In genomic region chr2:67971576-67971975, GRCm38 (mm10) we compare ENCODE assay signal across 15 mouse cellular contexts.
DNase-seq lines count a peak whose midpoint lies in the region; ATAC-seq and TF ChIP-seq lines count a peak whose summit lies in the region.
"Had no signal": no experiment of that assay in that cellular context is flagged by ENCODE, and none has a peak within 500 bp of the region (broad histone marks: within the 10 kb centered on the region; RNA-seq: fewer than 3 reads in every experiment).

No protein-coding gene starts in this region.

- no peak overlapping the region for H3K9ac ChIP-seq in midbrain, embryonic 16.5 days (ENCODE audit: low read depth, low read length)
- H3K9ac ChIP-seq in midbrain, postnatal 0 days (replicated peaks; ENCODE audit: low read length, poor library complexity, severe bottlenecking), result no peak overlapping the region
- no peak overlapping the region for H3K9ac ChIP-seq in forebrain, embryonic 11.5 days (ENCODE audit: low read length)
- H3K9ac ChIP-seq: embryonic facial prominence, embryonic 12.5 days; hindbrain, embryonic 15.5 days; lung, embryonic 15.5 days had no signal

- H3K4me2 ChIP-seq in midbrain, embryonic 16.5 days (ENCODE audit: low read length), result no peak overlapping the region
- H3K4me2 ChIP-seq in midbrain, postnatal 0 days (ENCODE audit: low read depth, low read length, poor library complexity, severe bottlenecking), result no peak overlapping the region
- no peak overlapping the region for H3K4me2 ChIP-seq in forebrain, embryonic 11.5 days (ENCODE audit: low read depth, low read length, severe bottlenecking)
- H3K4me2 ChIP-seq: embryonic facial prominence, embryonic 12.5 days; hindbrain, embryonic 15.5 days; liver, embryonic 11.5 days; lung, embryonic 15.5 days had no signal

- TF ChIP-seq CTCF in midbrain, postnatal 0 days (IDR thresholded peaks at IDR 0.05), result no peak

- no peaks in the 10 kb centered on the region for H3K9me3 ChIP-seq in midbrain, embryonic 16.5 days (replicated peaks; ENCODE audit: control insufficient read depth, low read length, poor library complexity, severe bottlenecking)
- H3K9me3 ChIP-seq in midbrain, embryonic 10.5 days (replicated peaks), result no peaks in the 10 kb centered on the region
- H3K9me3 ChIP-seq in midbrain, postnatal 0 days (ENCODE audit: low read length), result no peaks in the 10 kb centered on the region
- no peaks in the 10 kb centered on the region for H3K9me3 ChIP-seq in forebrain, embryonic 11.5 days (ENCODE audit: control insufficient read depth, low read length)
- H3K9me3 ChIP-seq: embryonic facial prominence, embryonic 12.5 days; hindbrain, embryonic 15.5 days; lung, embryonic 15.5 days had no signal

- no peak overlapping the region for H3K4me3 ChIP-seq in midbrain, embryonic 16.5 days (ENCODE audit: low read depth, low read length)
- H3K4me3 ChIP-seq in midbrain, embryonic 10.5 days, result no peak overlapping the region
- H3K4me3 ChIP-seq in midbrain, postnatal 0 days (ENCODE audit: low read depth, low read length), result no peak overlapping the region
- no peak overlapping the region for H3K4me3 ChIP-seq in forebrain, embryonic 11.5 days (ENCODE audit: low read depth, low read length)
- H3K4me3 ChIP-seq: embryonic facial prominence, embryonic 12.5 days; hindbrain, embryonic 15.5 days; lung, embryonic 15.5 days had no signal

- 73% methylated on average over 6 of the region's 6 CpGs for WGBS in midbrain, embryonic 16.5 days
- WGBS in midbrain, embryonic 10.5 days, result 89% methylated on average over 6 of the region's 6 CpGs
- WGBS in midbrain, postnatal 0 days, result 60% methylated on average over 6 of the region's 6 CpGs
- 83% methylated on average over 6 of the region's 6 CpGs for WGBS in forebrain, embryonic 11.5 days

- ATAC-seq in midbrain, embryonic 16.5 days, result peak; percentile 36; the same call in 1 of the 2 replicates
- ATAC-seq in midbrain, postnatal 0 days (ENCODE audit: low FRiP score), result no peak
- ATAC-seq in monocyte, adult 5-6 weeks (replicated peaks; ENCODE audit: insufficient number of reproducible peaks, low FRiP score, low TSS enrichment, poor library complexity, severe bottlenecking), result no peak
- ATAC-seq in forebrain, embryonic 11.5 days (replicated peaks; ENCODE audit: low FRiP score), result no peak

- no peak overlapping the region for H3K27ac ChIP-seq in midbrain, embryonic 16.5 days (ENCODE audit: low read length)
- H3K27ac ChIP-seq in midbrain, embryonic 10.5 days (replicated peaks), result no peak overlapping the region
- H3K27ac ChIP-seq in midbrain, postnatal 0 days (ENCODE audit: low read depth, low read length), result no peak overlapping the region
- no peak overlapping the region for H3K27ac ChIP-seq in forebrain, embryonic 11.5 days (ENCODE audit: low read depth, low read length)
- H3K27ac ChIP-seq: embryonic facial prominence, embryonic 12.5 days; hindbrain, embryonic 15.5 days; lung, embryonic 15.5 days had no signal

- no peaks in the 10 kb centered on the region for H3K27me3 ChIP-seq in midbrain, embryonic 16.5 days (ENCODE audit: control insufficient read depth, insufficient read depth, low read depth, low read length)
- no peaks in the 10 kb centered on the region for H3K27me3 ChIP-seq in midbrain, embryonic 10.5 days (ENCODE audit: low read depth, poor library complexity, severe bottlenecking)
- H3K27me3 ChIP-seq in midbrain, postnatal 0 days (ENCODE audit: insufficient read depth, low read length), result no peaks in the 10 kb centered on the region
- no peaks in the 10 kb centered on the region for H3K27me3 ChIP-seq in forebrain, embryonic 11.5 days (ENCODE audit: control insufficient read depth, insufficient read depth, low read length)
- H3K27me3 ChIP-seq: embryonic facial prominence, embryonic 12.5 days; hindbrain, embryonic 15.5 days; lung, embryonic 15.5 days had no signal

- no peaks in the 10 kb centered on the region for H3K36me3 ChIP-seq in midbrain, embryonic 16.5 days (ENCODE audit: control insufficient read depth, insufficient read depth, low read length)
- no peaks in the 10 kb centered on the region for H3K36me3 ChIP-seq in midbrain, embryonic 10.5 days
- H3K36me3 ChIP-seq in midbrain, postnatal 0 days (ENCODE audit: insufficient read depth, low read length), result no peaks in the 10 kb centered on the region
- H3K36me3 ChIP-seq in forebrain, embryonic 11.5 days (ENCODE audit: control insufficient read depth, insufficient read depth, low read length), result no peaks in the 10 kb centered on the region
- H3K36me3 ChIP-seq: embryonic facial prominence, embryonic 12.5 days; hindbrain, embryonic 15.5 days; lung, embryonic 15.5 days had no signal

- no peak for DNase-seq in midbrain, embryonic 10.5 days (ENCODE audit: low spot score)
- DNase-seq in left cerebral cortex, adult 18-20 months (ENCODE audit: low spot score in 2 of 2), result peak; percentile 51 to 66
- DNase-seq in midbrain, postnatal 0 days (ENCODE audit: low spot score), result peak; percentile 21
- no peak for DNase-seq in neural tube, embryonic 10.5 days (ENCODE audit: extremely low spot score, low spot score)
- no peak for DNase-seq in forebrain, embryonic 11.5 days (ENCODE audit: low spot score)
- DNase-seq: gastrocnemius, postnatal 10 days; heart, postnatal 14 days; kidney, adult 18-20 months; kidney, postnatal 14 days had no signal

- H3K4me1 ChIP-seq in midbrain, embryonic 16.5 days (ENCODE audit: control insufficient read depth, insufficient read depth, low read length), result no peaks in the 10 kb centered on the region
- peaks cover 7% of the 10 kb centered on the region; the same call in 1 of the 2 replicates for H3K4me1 ChIP-seq in midbrain, embryonic 10.5 days
- H3K4me1 ChIP-seq in midbrain, postnatal 0 days (ENCODE audit: insufficient read depth, low read length), result no peaks in the 10 kb centered on the region
- H3K4me1 ChIP-seq in forebrain, embryonic 11.5 days (replicated peaks; ENCODE audit: control insufficient read depth, insufficient read depth, low read length), result no peaks in the 10 kb centered on the region
- H3K4me1 ChIP-seq: embryonic facial prominence, embryonic 12.5 days; hindbrain, embryonic 15.5 days; lung, embryonic 15.5 days had no signal

Comparison
In these comparisons a context has a peak if more than half of its experiments do, and no peak if none do; other contexts are left out.
1. DNase-seq: peak in left cerebral cortex, adult 18-20 months (2 of 2) and midbrain, postnatal 0 days (single experiment); none in midbrain, embryonic 10.5 days (single experiment), neural tube, embryonic 10.5 days (single experiment) and forebrain, embryonic 11.5 days (single experiment).